Mouse (Mus musculus) right cerebral cortex, adult 18-20 months (tissue): ENCODE results near the gene Ppp6r3.
A peak's percentile ranks its signal among the peaks of the same experiment; 100 is the strongest.
"Not testable (repeated sequence)": the region's sequence is repeated elsewhere in the genome, so short reads cannot be mapped to it uniquely, and the experiment has no call there.

Experiments used
- DNase-seq: peaks from one replicate; pipeline ENCODE4 v3.0.0; 2022; ENCODE audit warnings: mixed read lengths

Gene Ppp6r3

DNA sequence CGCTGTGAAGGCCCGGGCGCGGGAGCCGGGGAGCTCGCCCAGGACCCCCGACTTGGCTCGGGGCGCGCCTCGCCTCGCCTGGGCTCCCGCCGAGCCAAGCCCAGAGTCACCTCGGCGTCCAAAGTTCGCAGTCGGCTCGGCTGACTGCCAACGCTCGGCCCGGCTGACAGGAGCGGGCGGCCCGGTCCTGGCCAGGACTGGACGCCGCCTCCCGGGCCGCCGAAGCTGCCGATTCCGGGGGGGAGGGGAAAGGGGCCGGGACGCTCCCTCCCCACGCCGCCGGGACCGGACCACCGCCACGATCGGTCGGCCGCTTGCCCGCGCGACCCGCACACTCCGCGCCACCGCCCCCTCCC lies 295 bp downstream of the Ppp6r3 start:
- no peak for DNase-seq

DNA sequence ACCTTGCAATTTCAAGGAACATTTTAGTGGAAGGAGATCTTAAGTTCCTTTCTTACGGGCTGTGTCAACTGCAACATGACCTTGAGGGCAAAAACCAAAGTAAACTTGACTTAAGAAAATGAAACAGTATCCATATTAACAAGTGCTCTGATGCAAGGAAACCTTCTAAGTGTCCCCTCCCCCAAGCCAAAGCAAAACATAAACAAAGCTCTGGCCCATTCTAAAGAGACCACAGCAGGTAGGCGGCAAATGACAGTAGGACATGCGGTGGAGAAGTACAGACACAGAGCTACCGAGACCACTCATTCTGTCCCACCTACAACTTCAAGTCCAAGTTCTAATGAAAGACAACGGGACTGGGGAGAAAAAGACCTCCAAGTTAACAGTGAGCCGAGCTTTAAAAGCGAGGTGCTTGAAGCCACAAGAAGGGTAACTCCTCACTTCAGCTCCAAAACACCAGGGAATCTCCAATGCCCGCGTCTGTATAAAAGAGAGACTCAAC lies 905 bp downstream of the Ppp6r3 start:
- DNase-seq = no peak

- no peak for DNase-seq
Measured at GRCm38 (mm10) chr19:3564309-3564708, 11.2 kb downstream of the Ppp6r3 start.

GRCm38 (mm10) chr19:3562752-3563151 lies 12.8 kb downstream of the Ppp6r3 start:
- DNase-seq = no peak

DNA sequence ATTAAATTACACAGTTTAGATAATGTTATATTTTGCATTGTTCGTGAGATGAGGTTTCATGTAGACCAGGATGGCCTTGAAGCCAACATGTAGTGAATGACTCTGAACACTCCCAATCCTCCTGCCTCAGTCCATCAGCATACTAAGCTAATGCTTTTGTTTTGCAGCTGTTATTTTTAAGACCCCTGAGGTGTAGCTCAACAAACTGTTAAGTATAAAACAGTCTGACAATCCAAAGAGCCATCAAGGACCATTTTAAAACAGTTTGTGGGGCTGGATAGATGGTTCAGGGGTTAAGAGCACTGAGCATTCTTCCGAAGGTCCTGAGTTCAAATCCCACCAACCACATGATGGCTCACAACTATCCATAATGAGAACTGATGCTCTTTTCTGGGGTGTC lies 13.3 kb downstream of the Ppp6r3 start:
- DNase-seq = no peak

DNA sequence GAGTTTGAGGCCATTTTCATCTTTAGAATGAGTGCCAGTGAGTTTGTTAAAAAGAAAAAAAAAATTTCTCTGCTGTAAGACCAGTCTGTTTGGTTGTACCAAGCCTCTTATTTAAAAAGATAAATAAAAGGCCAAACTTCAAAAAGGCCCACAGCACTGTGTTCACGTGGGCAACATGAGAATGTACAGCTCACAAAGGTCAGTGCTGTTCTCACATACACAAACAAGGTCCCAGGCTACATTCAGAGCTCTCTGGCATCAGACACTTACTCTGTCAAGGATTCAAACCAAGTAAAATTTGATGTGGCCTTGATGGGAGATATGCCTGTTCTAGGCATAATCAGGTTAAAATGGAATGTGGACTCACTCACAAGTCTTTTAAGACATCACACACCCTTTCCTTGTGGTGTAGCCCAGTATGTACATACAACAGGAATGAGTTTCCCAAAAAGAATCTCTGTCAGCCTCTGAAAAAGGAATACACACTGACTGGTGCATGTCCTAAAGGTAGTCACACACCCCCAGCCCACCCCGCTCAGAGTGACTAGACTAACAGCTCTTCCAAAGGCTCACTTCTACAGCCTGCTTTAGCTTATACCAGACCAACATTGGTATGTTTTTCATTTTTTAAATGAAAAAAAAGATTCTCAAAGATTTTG lies 19.3 kb downstream of the Ppp6r3 start:
- no peak for DNase-seq

DNA sequence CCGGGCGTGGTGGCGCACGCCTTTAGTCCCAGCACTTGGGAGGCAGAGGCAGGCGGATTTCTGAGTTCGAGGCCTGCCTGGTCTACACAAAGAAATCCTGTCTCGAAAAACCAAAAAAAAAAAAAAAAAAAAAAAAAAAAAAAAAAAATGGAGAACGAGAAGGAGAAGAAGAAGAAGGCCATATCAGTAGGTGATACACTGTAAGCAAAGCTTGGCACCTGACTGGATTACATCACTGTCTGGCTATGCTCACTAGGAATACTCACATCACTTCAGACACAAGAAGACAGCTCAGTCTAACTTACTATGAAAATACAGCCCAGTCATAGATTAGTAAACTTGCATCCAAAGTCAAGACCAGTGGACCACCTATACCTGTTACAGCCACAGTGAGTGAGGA lies 20.8 kb downstream of the Ppp6r3 start:
- DNase-seq = no peak

- DNase-seq = no peak
Measured at GRCm38 (mm10) chr19:3551573-3552159, 23.9 kb downstream of the Ppp6r3 start.

- no peak for DNase-seq
Measured at GRCm38 (mm10) chr19:3550101-3550500, 25.4 kb downstream of the Ppp6r3 start.

DNA sequence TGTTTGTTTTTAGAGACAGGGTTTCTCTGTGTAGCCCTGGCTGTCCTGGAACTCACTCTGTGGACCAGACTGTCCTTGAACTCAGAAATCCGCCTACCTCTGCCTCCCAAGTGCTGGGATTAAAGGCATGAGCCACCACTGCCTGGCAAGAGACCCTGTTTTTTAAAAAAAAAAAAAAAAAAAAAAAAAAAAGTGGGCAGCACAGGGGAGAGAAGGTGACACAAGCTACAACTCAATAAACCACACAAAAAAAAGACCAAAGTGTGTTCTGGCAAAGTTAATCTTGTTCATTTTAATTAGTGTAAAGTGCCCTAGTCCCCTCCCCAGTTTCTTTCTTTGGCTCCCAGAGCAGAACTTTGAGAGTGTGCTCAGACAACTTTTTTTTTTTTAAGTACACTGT lies 26.3 kb downstream of the Ppp6r3 start:
- DNase-seq = no peak

GRCm38 (mm10) chr19:3548311-3548710 lies 27.2 kb downstream of the Ppp6r3 start:
- DNase-seq = no peak

GRCm38 (mm10) chr19:3544995-3545394 lies 30.6 kb downstream of the Ppp6r3 start:
- no peak for DNase-seq

DNA sequence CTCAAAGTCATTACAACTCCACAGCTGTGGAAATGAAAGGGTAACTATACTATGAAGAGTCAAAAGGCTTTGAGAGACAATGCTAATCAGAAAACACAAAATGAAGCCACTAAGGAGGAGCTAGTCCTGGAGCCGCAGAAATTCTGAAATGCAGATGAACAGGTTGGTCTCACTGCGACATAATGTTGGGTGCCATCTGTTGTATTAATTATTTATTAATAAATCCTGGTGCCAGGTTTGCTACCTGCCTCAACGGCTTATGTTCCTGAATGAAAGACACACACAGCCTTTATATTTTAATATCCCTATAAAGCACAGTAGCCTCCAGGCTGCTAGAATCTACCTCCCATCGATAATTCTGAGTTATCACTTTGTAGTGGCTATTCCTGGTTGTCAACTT lies 33.0 kb downstream of the Ppp6r3 start:
- DNase-seq = no peak

DNA sequence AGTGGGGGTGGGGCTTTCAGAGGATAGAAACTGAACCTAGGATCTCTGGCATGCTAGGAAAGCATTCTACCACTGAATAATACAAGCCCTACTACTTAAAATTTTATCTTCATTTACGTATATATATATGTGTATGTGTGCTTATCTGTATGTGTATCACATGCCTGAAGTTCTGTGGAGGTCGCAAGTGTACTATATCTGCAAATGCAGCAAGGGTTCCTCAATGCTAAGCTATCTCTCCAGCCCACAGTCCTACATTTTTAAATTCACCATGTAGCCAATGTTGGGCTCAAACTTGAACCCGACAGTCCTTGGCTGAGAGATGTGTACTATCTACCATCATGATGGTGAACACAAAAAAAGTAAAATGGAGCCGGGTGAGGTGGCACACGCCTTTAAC lies 34.6 kb downstream of the Ppp6r3 start:
- DNase-seq = no peak

GRCm38 (mm10) chr19:3540254-3540653 lies 35.3 kb downstream of the Ppp6r3 start:
- no peak for DNase-seq

GRCm38 (mm10) chr19:3539456-3539855 lies 36.1 kb downstream of the Ppp6r3 start:
- DNase-seq = no peak

- no peak for DNase-seq
Measured at GRCm38 (mm10) chr19:3537658-3538057, 37.9 kb downstream of the Ppp6r3 start.

- no peak for DNase-seq
Measured at GRCm38 (mm10) chr19:3534945-3535344, 40.6 kb downstream of the Ppp6r3 start.

DNA sequence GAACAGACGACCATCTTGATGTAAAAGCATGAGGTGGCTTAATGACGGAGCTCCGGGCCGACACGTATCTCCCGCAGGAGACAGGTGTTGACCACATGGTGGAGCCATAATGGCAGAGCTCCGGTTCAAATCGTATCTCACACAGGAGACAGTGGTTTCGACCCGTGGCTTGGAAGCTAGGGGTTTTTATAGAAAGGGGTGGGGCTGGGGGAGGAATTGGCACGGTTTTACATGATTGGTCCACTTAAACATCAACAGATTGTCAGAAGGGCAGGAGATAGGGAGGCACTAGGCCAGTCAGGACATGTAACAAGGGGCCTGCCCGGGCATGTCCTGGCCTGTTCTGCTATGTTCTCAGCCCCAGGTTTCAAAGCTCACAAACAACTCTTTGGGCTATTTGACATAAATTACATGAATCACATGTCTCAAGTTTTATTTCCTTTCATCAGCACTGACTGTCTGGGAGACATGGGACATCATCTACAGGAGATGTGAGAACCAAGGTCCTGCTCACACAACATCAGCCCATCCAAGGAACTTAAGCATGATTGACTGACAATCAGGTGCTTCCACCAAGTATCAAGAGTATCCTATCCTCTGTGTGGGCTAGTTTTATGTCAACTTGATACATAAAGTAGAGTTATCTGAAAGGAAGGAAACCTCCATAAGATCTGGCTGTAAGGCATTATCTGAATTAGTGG lies 42.1 kb downstream of the Ppp6r3 start:
- not testable (repeated sequence) for DNase-seq

DNA sequence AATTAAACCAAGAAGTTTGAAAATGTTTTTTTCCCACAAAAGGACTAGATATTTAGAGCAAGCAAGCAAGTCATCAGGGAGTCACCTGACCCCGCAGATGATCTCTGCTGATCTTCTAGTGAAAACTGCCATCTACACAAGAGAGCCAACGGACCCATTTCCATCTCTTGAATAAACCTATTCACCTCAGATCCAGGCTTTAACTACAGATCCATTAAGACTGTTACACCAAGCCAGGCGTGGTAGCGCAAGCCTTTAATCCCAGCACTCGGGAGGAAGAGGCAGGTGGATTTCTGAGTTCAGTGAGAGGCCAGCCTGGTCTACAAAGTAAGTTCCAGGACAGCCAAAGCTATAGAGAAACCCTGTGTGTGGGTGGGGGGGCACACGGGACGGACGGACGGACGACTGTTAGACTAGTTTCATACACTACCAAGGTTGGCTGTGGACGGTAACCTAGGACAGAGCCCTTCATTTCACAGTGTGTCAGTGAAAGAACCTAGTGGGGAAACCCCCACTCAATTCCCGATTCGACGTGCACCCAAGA lies 42.8 kb downstream of the Ppp6r3 start:
- DNase-seq = no peak

DNA sequence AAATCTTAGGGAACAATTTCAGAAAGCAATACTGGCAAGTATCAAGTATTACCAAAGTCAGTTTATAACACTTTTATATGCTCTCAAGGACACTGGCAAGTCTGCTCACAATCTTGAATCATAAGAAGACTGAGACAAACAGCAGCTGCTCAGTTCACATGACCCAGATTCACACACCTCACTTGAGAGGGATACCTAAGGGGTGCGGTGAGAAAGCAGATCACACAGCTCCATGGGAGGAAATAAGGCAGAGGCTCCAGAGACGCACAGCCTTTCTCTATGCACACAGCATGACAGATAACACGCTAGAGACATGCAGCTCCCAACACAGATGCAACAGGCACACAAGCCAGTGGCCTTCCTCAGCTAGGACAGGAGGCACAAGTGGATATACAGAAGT lies 45.8 kb downstream of the Ppp6r3 start:
- DNase-seq = peak; percentile 31

GRCm38 (mm10) chr19:3528646-3529045 lies 46.9 kb downstream of the Ppp6r3 start:
- no peak for DNase-seq

DNA sequence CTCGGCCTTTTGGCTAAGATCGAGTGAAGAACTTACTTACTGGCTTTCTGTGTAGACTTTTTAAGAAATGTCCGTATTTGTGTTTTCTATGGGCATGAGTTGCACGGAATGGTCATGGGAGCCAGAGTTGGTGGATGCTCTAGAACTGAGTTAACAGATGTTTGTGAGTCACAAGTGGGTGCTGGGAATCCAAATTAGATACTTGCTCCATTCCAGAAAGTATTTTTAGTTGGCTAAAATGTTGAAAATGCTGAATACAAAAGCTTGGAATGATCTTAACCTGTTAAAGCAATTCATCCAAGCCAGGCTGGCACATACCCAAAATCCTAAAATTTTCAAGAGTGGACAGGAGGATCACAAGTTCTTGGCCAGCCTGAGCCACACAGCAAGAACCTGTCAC lies 48.0 kb downstream of the Ppp6r3 start:
- DNase-seq = peak; percentile 31
